Mouse (Mus musculus): ENCODE measurements around the gene Gm2115. TPM values are rescaled to one million over a fixed set of nuclear protein-coding genes. Genes with fewer than 3 reads are reported as not detected.

The Gm2115 gene
- polyA plus RNA-seq, 1 experiment from 2014 or later = 0.97 TPM

DNA sequence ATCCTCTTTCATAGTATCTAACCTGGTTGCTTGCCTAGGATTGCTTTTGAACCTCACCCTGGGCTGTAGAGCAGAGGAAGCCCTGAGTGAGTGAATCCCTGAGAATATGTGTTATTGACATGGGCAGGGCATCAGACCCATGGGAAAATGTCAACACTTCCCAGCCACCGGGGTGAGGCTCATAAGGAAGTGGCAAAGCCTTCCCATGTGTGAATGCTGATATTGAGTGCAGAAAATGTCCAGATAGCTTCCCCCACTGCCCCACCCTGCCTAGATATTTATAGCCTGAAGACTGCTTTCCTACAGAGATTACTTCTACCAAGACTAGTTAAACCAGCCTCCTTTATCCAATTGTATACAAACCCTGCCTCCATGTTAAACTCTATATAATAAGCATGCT is 4.0 kb downstream of the Gm2115 start:
- Histone ChIP-seq H3K36me3 (ENCODE audit: control insufficient read depth, insufficient read depth, low read length) (no peaks in the 10 kb centered on the region), H3K4me3 (replicated peaks; ENCODE audit: low read depth, low read length) (no peak overlapping the region), H3K9ac (replicated peaks; ENCODE audit: low read length) (no peak overlapping the region), H3K4me1 (ENCODE audit: control insufficient read depth, insufficient read depth, low read length) (peaks cover 9% of the 10 kb centered on the region; the same call in 1 of the 2 replicates), H3K4me2 (ENCODE audit: low read length) (no peak overlapping the region), H3K27me3 (ENCODE audit: control insufficient read depth, insufficient read depth, low read length) (peaks cover 16% of the 10 kb centered on the region; the same call in 1 of the 2 replicates), H3K9me3 (ENCODE audit: control insufficient read depth, low read length) (no peaks in the 10 kb centered on the region), H3K27ac (replicated peaks; ENCODE audit: low read depth, low read length) (no peak overlapping the region)
- DNase-seq = no peak
- no peak for ATAC-seq (ENCODE audit: low FRiP score, low TSS enrichment)
- WGBS = 90% methylated on average over 1 of the region's 1 CpGs

DNA sequence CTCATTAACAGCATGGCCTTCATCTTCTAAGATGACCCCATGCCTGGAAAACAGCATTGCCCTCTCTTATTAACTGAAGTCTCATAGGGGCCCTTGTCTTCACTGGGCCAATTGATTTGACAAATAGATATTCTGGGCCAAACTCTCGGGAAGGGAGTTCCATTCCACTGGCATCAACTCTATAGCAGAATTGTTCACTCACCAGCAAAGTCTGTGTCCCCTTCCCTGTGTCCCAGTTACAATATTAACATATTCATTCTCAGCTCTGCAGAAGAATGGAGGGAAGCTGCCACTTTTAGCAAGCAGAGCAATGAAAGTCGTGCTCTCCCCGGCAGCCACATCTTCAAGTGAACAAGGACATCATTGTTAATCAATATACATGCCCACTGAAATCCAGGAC is 5.9 kb downstream of the Gm2115 start:
- Histone ChIP-seq H3K27ac (replicated peaks; ENCODE audit: low read depth, low read length) (no peak overlapping the region), H3K4me1 (ENCODE audit: control insufficient read depth, insufficient read depth, low read length) (no peaks in the 10 kb centered on the region), H3K4me3 (replicated peaks; ENCODE audit: low read depth, low read length) (no peak overlapping the region), H3K27me3 (ENCODE audit: control insufficient read depth, insufficient read depth, low read length) (peaks cover 9% of the 10 kb centered on the region; the same call in 1 of the 2 replicates), H3K9ac (replicated peaks; ENCODE audit: low read length) (no peak overlapping the region), H3K36me3 (ENCODE audit: control insufficient read depth, insufficient read depth, low read length) (no peaks in the 10 kb centered on the region), H3K9me3 (ENCODE audit: control insufficient read depth, low read length) (no peaks in the 10 kb centered on the region), H3K4me2 (ENCODE audit: low read length) (no peak overlapping the region)
- ATAC-seq (ENCODE audit: low FRiP score, low TSS enrichment) = no peak
- no peak for DNase-seq
- WGBS = 59% methylated on average over 3 of the region's 3 CpGs

DNA sequence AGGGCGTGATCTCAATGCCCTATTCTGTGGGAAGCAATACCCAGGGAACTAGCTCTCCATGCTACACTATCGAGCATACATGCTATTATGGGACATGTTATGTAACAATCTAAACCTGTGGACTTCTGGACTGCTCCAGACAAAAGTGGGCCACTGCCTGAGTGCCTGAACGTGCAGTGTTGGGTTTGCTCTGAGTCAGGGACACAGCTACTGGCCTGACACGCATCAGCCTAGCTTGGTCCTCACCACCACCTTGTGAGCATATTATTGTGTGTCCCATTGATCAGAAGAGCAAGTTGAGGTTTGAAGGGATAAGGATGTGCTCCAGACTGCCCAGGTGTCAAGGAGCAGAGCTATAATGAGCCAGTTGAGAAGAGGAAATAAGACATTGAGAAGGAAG is 16.2 kb downstream of the Gm2115 start:
- no peaks in the 10 kb centered on the region for H3K27me3 ChIP-seq (ENCODE audit: control insufficient read depth, insufficient read depth, low read length)
- H3K4me3 ChIP-seq (replicated peaks; ENCODE audit: low read depth, low read length) = no peak overlapping the region
- no peak for DNase-seq
- H3K9me3 ChIP-seq (ENCODE audit: control insufficient read depth, low read length) = no peaks in the 10 kb centered on the region
- H3K4me2 ChIP-seq (ENCODE audit: low read length) = no peak overlapping the region
- no peak overlapping the region for H3K9ac ChIP-seq (replicated peaks; ENCODE audit: low read length)
- no peak overlapping the region for H3K27ac ChIP-seq (replicated peaks; ENCODE audit: low read depth, low read length)
- no peak for ATAC-seq (ENCODE audit: low FRiP score, low TSS enrichment)
- no peaks in the 10 kb centered on the region for H3K36me3 ChIP-seq (ENCODE audit: control insufficient read depth, insufficient read depth, low read length)
- WGBS = 90% methylated on average over 4 of the region's 4 CpGs
- no peaks in the 10 kb centered on the region for H3K4me1 ChIP-seq (ENCODE audit: control insufficient read depth, insufficient read depth, low read length)

DNA sequence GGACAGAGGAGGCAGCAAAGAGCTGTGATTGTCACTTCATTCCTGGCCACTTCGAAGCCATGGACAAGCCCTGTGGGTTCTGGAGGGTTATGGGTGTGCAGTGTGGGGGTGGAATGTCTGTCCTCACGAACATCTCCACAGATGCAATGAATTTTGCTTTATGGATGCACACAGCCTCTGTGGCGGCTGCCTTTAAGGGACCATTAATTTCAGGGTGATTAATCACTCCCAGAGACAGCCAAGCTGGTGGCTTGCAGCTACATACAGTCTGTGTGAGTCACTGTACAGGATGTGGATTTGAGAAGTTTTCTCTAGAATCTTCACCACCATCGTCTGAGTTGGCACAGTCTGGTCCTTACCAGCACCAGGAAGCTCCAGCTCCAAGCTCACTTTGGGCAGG is 17.9 kb downstream of the Gm2115 start:
- DNase-seq = no peak
- Histone ChIP-seq H3K4me3 (replicated peaks; ENCODE audit: low read depth, low read length) (no peak overlapping the region), H3K4me2 (ENCODE audit: low read length) (no peak overlapping the region), H3K9ac (replicated peaks; ENCODE audit: low read length) (no peak overlapping the region), H3K4me1 (ENCODE audit: control insufficient read depth, insufficient read depth, low read length) (no peaks in the 10 kb centered on the region), H3K36me3 (ENCODE audit: control insufficient read depth, insufficient read depth, low read length) (no peaks in the 10 kb centered on the region), H3K27me3 (ENCODE audit: control insufficient read depth, insufficient read depth, low read length) (no peaks in the 10 kb centered on the region), H3K27ac (replicated peaks; ENCODE audit: low read depth, low read length) (no peak overlapping the region), H3K9me3 (ENCODE audit: control insufficient read depth, low read length) (no peaks in the 10 kb centered on the region)
- WGBS = 88% methylated on average over 4 of the region's 4 CpGs
- no peak for ATAC-seq (ENCODE audit: low FRiP score, low TSS enrichment)

DNA sequence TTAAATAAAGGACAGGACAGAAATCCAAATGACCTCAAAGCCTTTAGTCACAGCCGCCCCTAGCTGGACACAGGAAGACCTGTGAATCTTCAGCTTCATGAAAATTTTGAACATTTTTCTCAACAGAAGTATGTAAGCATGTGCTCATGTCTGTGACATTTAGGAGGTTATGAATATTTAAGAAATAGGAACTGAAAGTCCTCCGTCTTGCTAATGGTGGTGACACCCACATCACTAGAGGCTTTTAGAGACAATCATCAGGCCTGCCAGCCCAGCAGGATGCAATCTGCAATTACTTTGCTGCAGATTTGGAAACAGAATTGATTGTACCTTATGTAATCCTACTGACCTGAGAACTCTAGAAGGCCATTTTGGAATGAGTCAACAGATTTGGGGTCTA is 22.7 kb downstream of the Gm2115 start:
- no peak overlapping the region for H3K9ac ChIP-seq (replicated peaks; ENCODE audit: low read length)
- H3K4me2 ChIP-seq (ENCODE audit: low read length) = no peak overlapping the region
- H3K4me3 ChIP-seq (replicated peaks; ENCODE audit: low read depth, low read length) = no peak overlapping the region
- H3K27ac ChIP-seq (replicated peaks; ENCODE audit: low read depth, low read length) = no peak overlapping the region
- no peaks in the 10 kb centered on the region for H3K36me3 ChIP-seq (ENCODE audit: control insufficient read depth, insufficient read depth, low read length)
- WGBS = 88% methylated on average over 2 of the region's 2 CpGs
- no peaks in the 10 kb centered on the region for H3K9me3 ChIP-seq (ENCODE audit: control insufficient read depth, low read length)
- H3K4me1 ChIP-seq (ENCODE audit: control insufficient read depth, insufficient read depth, low read length) = no peaks in the 10 kb centered on the region
- no peak for DNase-seq
- no peaks in the 10 kb centered on the region for H3K27me3 ChIP-seq (ENCODE audit: control insufficient read depth, insufficient read depth, low read length)
- no peak for ATAC-seq (ENCODE audit: low FRiP score, low TSS enrichment)

DNA sequence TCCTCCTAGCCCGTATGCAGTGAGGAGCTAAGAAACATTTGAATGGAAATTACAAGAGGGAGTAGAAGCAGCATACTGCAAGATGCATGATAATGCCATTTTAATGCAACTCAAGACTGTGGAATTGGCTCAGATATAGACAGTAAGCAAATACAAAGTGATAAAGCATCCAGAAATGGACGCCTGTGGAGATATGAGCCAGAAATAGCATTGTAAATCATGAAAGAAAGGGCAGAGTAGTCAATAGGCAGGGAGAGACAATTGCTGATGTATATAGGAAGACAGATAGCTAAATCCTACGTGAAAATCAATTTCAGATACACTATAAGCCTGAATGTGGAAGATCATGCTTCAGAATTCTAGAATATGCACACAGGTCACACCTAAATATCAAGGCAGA is 26.5 kb downstream of the Gm2115 start:
- H3K27me3 ChIP-seq (ENCODE audit: control insufficient read depth, insufficient read depth, low read length) = no peaks in the 10 kb centered on the region
- no peaks in the 10 kb centered on the region for H3K4me1 ChIP-seq (ENCODE audit: control insufficient read depth, insufficient read depth, low read length)
- no peak for ATAC-seq (ENCODE audit: low FRiP score, low TSS enrichment)
- no peak for DNase-seq
- H3K36me3 ChIP-seq (ENCODE audit: control insufficient read depth, insufficient read depth, low read length) = no peaks in the 10 kb centered on the region
- no peak overlapping the region for H3K9ac ChIP-seq (replicated peaks; ENCODE audit: low read length)
- WGBS = 56% methylated on average over 3 of the region's 3 CpGs
- H3K27ac ChIP-seq (replicated peaks; ENCODE audit: low read depth, low read length) = no peak overlapping the region
- no peak overlapping the region for H3K4me3 ChIP-seq (replicated peaks; ENCODE audit: low read depth, low read length)
- H3K4me2 ChIP-seq (ENCODE audit: low read length) = no peak overlapping the region
- H3K9me3 ChIP-seq (ENCODE audit: control insufficient read depth, low read length) = no peaks in the 10 kb centered on the region

DNA sequence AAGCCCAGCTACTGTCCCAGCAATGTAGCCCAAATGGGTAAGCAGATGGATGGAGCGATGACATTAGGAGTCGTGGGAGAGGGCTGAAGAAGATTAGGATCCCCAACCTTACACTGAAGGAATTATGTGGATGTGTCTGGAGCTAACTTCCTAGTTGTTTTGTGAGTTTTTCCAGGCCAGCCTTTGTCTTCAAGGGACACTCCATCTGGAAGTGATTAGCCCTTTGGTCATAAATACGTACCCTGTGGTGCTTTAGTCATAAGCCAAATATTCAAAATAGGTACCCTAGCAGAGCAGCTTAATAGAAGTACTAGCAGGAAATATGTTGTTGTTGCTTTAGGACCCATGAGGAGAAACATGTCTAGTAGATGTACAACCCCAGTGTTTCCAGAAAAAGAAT is 28.6 kb downstream of the Gm2115 start:
- Histone ChIP-seq H3K9ac (replicated peaks; ENCODE audit: low read length) (no peak overlapping the region), H3K4me3 (replicated peaks; ENCODE audit: low read depth, low read length) (no peak overlapping the region), H3K27me3 (ENCODE audit: control insufficient read depth, insufficient read depth, low read length) (no peaks in the 10 kb centered on the region), H3K27ac (replicated peaks; ENCODE audit: low read depth, low read length) (no peak overlapping the region), H3K9me3 (ENCODE audit: control insufficient read depth, low read length) (no peaks in the 10 kb centered on the region), H3K4me1 (ENCODE audit: control insufficient read depth, insufficient read depth, low read length) (no peaks in the 10 kb centered on the region), H3K4me2 (ENCODE audit: low read length) (no peak overlapping the region), H3K36me3 (ENCODE audit: control insufficient read depth, insufficient read depth, low read length) (no peaks in the 10 kb centered on the region)
- ATAC-seq (ENCODE audit: low FRiP score, low TSS enrichment) = no peak
- WGBS = 88% methylated on average over 3 of the region's 3 CpGs
- DNase-seq = no peak

DNA sequence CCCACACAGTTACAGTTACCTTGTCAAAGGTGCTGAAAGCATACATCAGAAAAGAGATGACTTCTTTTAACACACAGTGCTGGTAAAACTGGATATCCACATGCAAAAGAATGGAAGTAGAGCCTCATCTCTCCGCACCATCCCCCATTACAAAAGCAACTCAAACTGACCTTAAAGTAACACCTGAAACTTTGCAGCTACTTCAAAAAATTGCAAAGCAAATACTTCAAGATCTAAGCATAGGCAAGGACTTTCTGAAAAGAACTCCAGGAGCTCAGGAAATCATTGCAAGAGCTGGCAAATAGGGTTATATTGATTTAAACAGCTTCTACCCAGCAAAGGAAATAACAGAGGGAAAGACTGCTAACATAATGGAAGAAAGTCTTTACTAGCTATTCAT is 31.7 kb downstream of the Gm2115 start:
- Histone ChIP-seq H3K27ac (replicated peaks; ENCODE audit: low read depth, low read length) (no peak overlapping the region), H3K4me2 (ENCODE audit: low read length) (no peak overlapping the region), H3K9ac (replicated peaks; ENCODE audit: low read length) (no peak overlapping the region), H3K27me3 (ENCODE audit: control insufficient read depth, insufficient read depth, low read length) (no peaks in the 10 kb centered on the region), H3K36me3 (ENCODE audit: control insufficient read depth, insufficient read depth, low read length) (no peaks in the 10 kb centered on the region), H3K4me1 (ENCODE audit: control insufficient read depth, insufficient read depth, low read length) (no peaks in the 10 kb centered on the region), H3K9me3 (ENCODE audit: control insufficient read depth, low read length) (no peaks in the 10 kb centered on the region), H3K4me3 (replicated peaks; ENCODE audit: low read depth, low read length) (no peak overlapping the region)
- ATAC-seq (ENCODE audit: low FRiP score, low TSS enrichment) (no peak), DNase-seq (no peak)
- 100% methylated on average over 1 of the region's 1 CpGs for WGBS

DNA sequence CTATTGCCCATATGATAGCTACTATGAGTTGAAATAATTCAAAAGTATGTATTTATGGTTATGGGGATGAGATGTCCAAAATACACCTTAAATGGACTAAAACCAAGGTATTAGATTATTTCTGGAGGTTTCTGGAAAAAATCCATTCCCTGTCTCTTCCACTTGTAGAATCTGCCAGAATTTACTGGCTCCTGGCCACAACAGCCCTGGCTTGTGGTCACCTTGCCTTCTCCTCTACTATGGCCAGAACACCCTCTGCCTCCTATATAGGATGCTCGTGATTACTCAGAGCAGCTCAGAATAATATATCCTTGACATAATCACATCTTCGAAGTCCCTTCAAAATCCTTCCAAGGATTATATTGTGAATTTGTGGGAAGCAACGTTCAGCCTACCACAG is 35.5 kb downstream of the Gm2115 start:
- DNase-seq = no peak
- ATAC-seq (ENCODE audit: low FRiP score, low TSS enrichment) = no peak
- WGBS = 91% methylated on average over 3 of the region's 3 CpGs

More for the DNA sequence above, 35.5 kb downstream of the Gm2115 start:
- Histone ChIP-seq H3K4me2 (ENCODE audit: low read length) (no peak overlapping the region), H3K27ac (replicated peaks; ENCODE audit: low read depth, low read length) (no peak overlapping the region), H3K9ac (replicated peaks; ENCODE audit: low read length) (no peak overlapping the region), H3K4me3 (replicated peaks; ENCODE audit: low read depth, low read length) (no peak overlapping the region), H3K4me1 (ENCODE audit: control insufficient read depth, insufficient read depth, low read length) (no peaks in the 10 kb centered on the region), H3K27me3 (ENCODE audit: control insufficient read depth, insufficient read depth, low read length) (no peaks in the 10 kb centered on the region), H3K36me3 (ENCODE audit: control insufficient read depth, insufficient read depth, low read length) (no peaks in the 10 kb centered on the region), H3K9me3 (ENCODE audit: control insufficient read depth, low read length) (no peaks in the 10 kb centered on the region)
